Mouse (Mus musculus): ENCODE data around the gene Rgs14. TPM values are rescaled to one million over a fixed set of nuclear protein-coding genes. Genes with fewer than 3 reads are reported as not detected.
A peak's percentile ranks its signal among the peaks of the same experiment; 100 is the strongest.

Gene Rgs14
- total and polyA plus RNA-seq, 2 experiments = 0.28 to 0.70 TPM

- Histone ChIP-seq H3K79me2 (ENCODE audit: control insufficient read depth, insufficient read depth, low read length) (no peaks in the 10 kb centered on the region), H3K9ac (ENCODE audit: low read depth, low read length) (no peak overlapping the region), H3K4me1 (ENCODE audit: control insufficient read depth, insufficient read depth, low read length) (no peaks in the 10 kb centered on the region), H3K27ac (replicated peaks; ENCODE audit: insufficient read depth, low read depth, low read length) (no peak overlapping the region), H3K27me3 (ENCODE audit: control insufficient read depth, insufficient read depth, low read length) (no peaks in the 10 kb centered on the region), H3K4me3 (ENCODE audit: insufficient read depth, low read depth, low read length) (no peak overlapping the region), H3K36me3 (ENCODE audit: control insufficient read depth, insufficient read depth, low read length) (no peaks in the 10 kb centered on the region)
- TF ChIP-seq CTCF (IDR thresholded peaks at IDR 0.05; ENCODE audit: low read depth, low read length) = no peak
- TF ChIP-seq POLR2A (IDR thresholded peaks at IDR 0.05; ENCODE audit: extremely low read depth, insufficient read depth, low read length) = no peak
- DNase-seq (ENCODE audit: extremely low read depth, low read depth, low spot score) = no peak
- 82% methylated on average over 7 of the region's 7 CpGs for WGBS
Observed at GRCm38 (mm10) chr13:55411826-55412225, 42.3 kb downstream of the Rgs14 start.

GRCm38 (mm10) chr13:55412643-55413307 is 43.2 kb downstream of the Rgs14 start:
- H3K27ac ChIP-seq (replicated peaks; ENCODE audit: insufficient read depth, low read depth, low read length) = no peak overlapping the region
- 88% methylated on average over 13 of the region's 13 CpGs for WGBS
- H3K79me2 ChIP-seq (ENCODE audit: control insufficient read depth, insufficient read depth, low read length) = no peaks in the 10 kb centered on the region
- TF ChIP-seq CTCF (IDR thresholded peaks at IDR 0.05; ENCODE audit: low read depth, low read length) (no peak), POLR2A (IDR thresholded peaks at IDR 0.05; ENCODE audit: extremely low read depth, insufficient read depth, low read length) (no peak)
- no peak overlapping the region for H3K9ac ChIP-seq (ENCODE audit: low read depth, low read length)
- no peak for DNase-seq (ENCODE audit: extremely low read depth, low read depth, low spot score)
- no peaks in the 10 kb centered on the region for H3K4me1 ChIP-seq (ENCODE audit: control insufficient read depth, insufficient read depth, low read length)
- H3K27me3 ChIP-seq (ENCODE audit: control insufficient read depth, insufficient read depth, low read length) = no peaks in the 10 kb centered on the region
- no peaks in the 10 kb centered on the region for H3K36me3 ChIP-seq (ENCODE audit: control insufficient read depth, insufficient read depth, low read length)
- no peak overlapping the region for H3K4me3 ChIP-seq (ENCODE audit: insufficient read depth, low read depth, low read length)

GRCm38 (mm10) chr13:55413333-55413732 is 43.8 kb downstream of the Rgs14 start:
- no peaks in the 10 kb centered on the region for H3K79me2 ChIP-seq (ENCODE audit: control insufficient read depth, insufficient read depth, low read length)
- H3K27ac ChIP-seq (replicated peaks; ENCODE audit: insufficient read depth, low read depth, low read length) = no peak overlapping the region
- H3K36me3 ChIP-seq (ENCODE audit: control insufficient read depth, insufficient read depth, low read length) = no peaks in the 10 kb centered on the region
- no peak overlapping the region for H3K4me3 ChIP-seq (ENCODE audit: insufficient read depth, low read depth, low read length)
- WGBS = 88% methylated on average over 12 of the region's 12 CpGs
- H3K27me3 ChIP-seq (ENCODE audit: control insufficient read depth, insufficient read depth, low read length) = no peaks in the 10 kb centered on the region
- no peaks in the 10 kb centered on the region for H3K4me1 ChIP-seq (ENCODE audit: control insufficient read depth, insufficient read depth, low read length)
- TF ChIP-seq CTCF (IDR thresholded peaks at IDR 0.05; ENCODE audit: low read depth, low read length) (no peak), POLR2A (IDR thresholded peaks at IDR 0.05; ENCODE audit: extremely low read depth, insufficient read depth, low read length) (no peak)
- no peak overlapping the region for H3K9ac ChIP-seq (ENCODE audit: low read depth, low read length)
- no peak for DNase-seq (ENCODE audit: extremely low read depth, low read depth, low spot score)

- no peak within 1 kb of the TSS for H3K9ac ChIP-seq (ENCODE audit: low read depth, low read length)
- WGBS = 30% methylated on average over 41 of the region's 41 CpGs
- H3K79me2 ChIP-seq (ENCODE audit: control insufficient read depth, insufficient read depth, low read length) = no peaks in the 10 kb centered on the region
- H3K36me3 ChIP-seq (ENCODE audit: control insufficient read depth, insufficient read depth, low read length) = 0 out of 2 replicates have a peak, but pooled peaks cover 2% of the 10 kb centered on the region
- no peaks in the 10 kb centered on the region for H3K4me1 ChIP-seq (ENCODE audit: control insufficient read depth, insufficient read depth, low read length)
- DNase-seq (ENCODE audit: extremely low read depth, low read depth, low spot score) = no peak
- no peak within 1 kb of the TSS for H3K27ac ChIP-seq (replicated peaks; ENCODE audit: insufficient read depth, low read depth, low read length)
- H3K27me3 ChIP-seq (ENCODE audit: control insufficient read depth, insufficient read depth, low read length) = no peaks in the 10 kb centered on the region
- H3K4me3 ChIP-seq (ENCODE audit: insufficient read depth, low read depth, low read length) = no peak within 1 kb of the TSS
- no peak for TF ChIP-seq POLR2A (IDR thresholded peaks at IDR 0.05; ENCODE audit: extremely low read depth, insufficient read depth, low read length)
- no peak for TF ChIP-seq CTCF (IDR thresholded peaks at IDR 0.05; ENCODE audit: low read depth, low read length)
Observed at GRCm38 (mm10) chr13:55414743-55415380, 45.3 kb downstream of the Rgs14 start, which contains the start of gene Pfn3. Pfn3 (minus strand) TSS chr13:55415232.

GRCm38 (mm10) chr13:55418004-55418403 is 48.5 kb downstream of the Rgs14 start:
- Histone ChIP-seq H3K9ac (ENCODE audit: low read depth, low read length) (no peak overlapping the region), H3K36me3 (ENCODE audit: control insufficient read depth, insufficient read depth, low read length) (peaks cover 4% of the 10 kb centered on the region; the same call in 1 of the 2 replicates), H3K27ac (replicated peaks; ENCODE audit: insufficient read depth, low read depth, low read length) (no peak overlapping the region), H3K4me1 (ENCODE audit: control insufficient read depth, insufficient read depth, low read length) (no peaks in the 10 kb centered on the region), H3K27me3 (ENCODE audit: control insufficient read depth, insufficient read depth, low read length) (no peaks in the 10 kb centered on the region), H3K79me2 (ENCODE audit: control insufficient read depth, insufficient read depth, low read length) (no peaks in the 10 kb centered on the region), H3K4me3 (ENCODE audit: insufficient read depth, low read depth, low read length) (no peak overlapping the region)
- WGBS = 11% methylated on average over 12 of the region's 12 CpGs
- TF ChIP-seq CTCF (IDR thresholded peaks at IDR 0.05; ENCODE audit: low read depth, low read length) (peak; percentile 90), POLR2A (IDR thresholded peaks at IDR 0.05; ENCODE audit: extremely low read depth, insufficient read depth, low read length) (0 out of 2 replicates have a peak, but pooled peaks have one; percentile 30)
- peak; percentile 63 for DNase-seq (ENCODE audit: extremely low read depth, low read depth, low spot score)

- no peaks in the 10 kb centered on the region for H3K27me3 ChIP-seq (ENCODE audit: control insufficient read depth, insufficient read depth, low read length)
- TF ChIP-seq CTCF (IDR thresholded peaks at IDR 0.05; ENCODE audit: low read depth, low read length) (no peak), POLR2A (IDR thresholded peaks at IDR 0.05; ENCODE audit: extremely low read depth, insufficient read depth, low read length) (no peak)
Observed at GRCm38 (mm10) chr13:55419142-55419541, 49.6 kb downstream of the Rgs14 start.

More at GRCm38 (mm10) chr13:55419142-55419541, 49.6 kb downstream of the Rgs14 start:
- Histone ChIP-seq H3K9ac (ENCODE audit: low read depth, low read length) (no peak overlapping the region), H3K36me3 (ENCODE audit: control insufficient read depth, insufficient read depth, low read length) (peaks cover 6% of the 10 kb centered on the region; the same call in 1 of the 2 replicates), H3K4me1 (ENCODE audit: control insufficient read depth, insufficient read depth, low read length) (peaks cover 2% of the 10 kb centered on the region; the same call in 1 of the 2 replicates), H3K79me2 (ENCODE audit: control insufficient read depth, insufficient read depth, low read length) (no peaks in the 10 kb centered on the region), H3K27ac (replicated peaks; ENCODE audit: insufficient read depth, low read depth, low read length) (no peak overlapping the region), H3K4me3 (ENCODE audit: insufficient read depth, low read depth, low read length) (no peak overlapping the region)
- no peak for DNase-seq (ENCODE audit: extremely low read depth, low read depth, low spot score)
- WGBS = 66% methylated on average over 5 of the region's 5 CpGs

Data from liver, adult 2 months (tissue).